Mouse (Mus musculus) bone marrow, adult 2 months (tissue): ENCODE measurements around the gene Rptn.

Experiments
- CTCF ChIP-seq: fragments of 200-500 bp; IDR thresholded peaks from 2 replicates; pipeline ENCODE4 v1.5.1; 2011; ENCODE audit warnings: low read length, control low read depth; ENCODE audit not compliant: control insufficient read depth, insufficient read depth
- POLR2A ChIP-seq: fragments of 200-500 bp; IDR thresholded peaks from 2 replicates; pipeline ENCODE4 v1.6.1; 2011; ENCODE audit warnings: low read depth, mild to moderate bottlenecking, control low read depth, low read length, borderline replicate concordance; ENCODE audit not compliant: control insufficient read depth

DNA sequence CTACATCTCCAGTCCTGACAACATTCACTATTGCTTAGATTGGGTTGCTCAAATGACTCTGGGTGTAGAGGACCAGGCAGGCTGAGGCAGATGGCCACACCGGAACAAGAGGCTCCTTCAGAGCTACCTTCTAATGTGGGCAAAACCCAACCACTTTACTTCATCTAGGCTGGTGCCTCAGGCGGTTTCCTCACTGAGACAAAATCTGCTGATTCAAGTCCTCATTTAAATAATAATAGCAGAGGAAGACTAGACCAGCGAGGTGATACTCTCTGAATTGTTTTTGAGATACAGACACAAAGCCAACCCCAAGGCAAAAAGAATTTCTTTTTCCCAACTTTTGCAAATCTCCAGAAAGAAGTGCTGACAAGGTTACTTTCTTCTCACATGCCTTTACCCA, 38.2 kb downstream of the Rptn start:
- no peak for TF ChIP-seq CTCF
- no peak for TF ChIP-seq POLR2A
